Mouse (Mus musculus) cortical plate, adult 2 months (tissue): ENCODE data around the gene Wdr62. TPM values are rescaled to one million over a fixed set of nuclear protein-coding genes. Genes with fewer than 3 reads are reported as not detected.
A peak's percentile ranks its signal among the peaks of the same experiment; 100 is the strongest.
"Not testable (repeated sequence)": the region's sequence is repeated elsewhere in the genome, so short reads cannot be mapped to it uniquely, and the experiment has no call there.

Experiments used
- H3K27ac ChIP-seq: fragments of 200-500 bp; 2 replicates; pipeline ENCODE4 v1.5.1; 2012; ENCODE audit warnings: low read length, control low read depth, inconsistent platforms; ENCODE audit not compliant: insufficient read depth
- H3K4me1 ChIP-seq: fragments of 200-500 bp; 2 replicates; pipeline ENCODE4 v1.6.1; 2011; ENCODE audit warnings: low read length; ENCODE audit not compliant: control insufficient read depth, insufficient read depth
- H3K4me3 ChIP-seq: fragments of 200-500 bp; 2 replicates; pipeline ENCODE4 v1.5.1; 2011; ENCODE audit warnings: mild to moderate bottlenecking, low read length, control low read depth; ENCODE audit not compliant: insufficient read depth
- CTCF ChIP-seq: fragments of 200-500 bp; IDR thresholded peaks from 2 replicates; pipeline ENCODE4 v1.5.1; 2011; ENCODE audit warnings: mild to moderate bottlenecking, control low read depth, low read length; ENCODE audit not compliant: insufficient read depth; ENCODE audit errors: extremely low read depth
- POLR2A ChIP-seq: fragments of 200-500 bp; IDR thresholded peaks from 2 replicates; pipeline ENCODE4 v1.6.1; 2011; ENCODE audit warnings: mild to moderate bottlenecking, low read length, control low read depth; ENCODE audit not compliant: insufficient read depth; ENCODE audit errors: extremely low read depth
- polyA plus RNA-seq: library from polyadenylated mRNA; depleted of rRNA; stranded (reverse); fragments of >200 nt; gene quantifications from 2 replicates; pipeline ENCODE4 v1.2.3, GENCODE M21; 2012

Gene Wdr62
- polyA plus RNA-seq, 1 experiment: 3.2 TPM

GRCm38 (mm10) chr7:30216723-30217151 lies 63.5 kb downstream of the Wdr62 start:
- Histone ChIP-seq H3K4me3 (no peak overlapping the region; the same call in 1 of the 2 replicates), H3K27ac (no peak overlapping the region), H3K4me1 (peaks cover 3% of the 10 kb centered on the region; the same call in 1 of the 2 replicates)
- TF ChIP-seq POLR2A: 0 out of 2 replicates have a peak, but pooled peaks have one; percentile 18
- TF ChIP-seq CTCF: peak; percentile 72

DNA sequence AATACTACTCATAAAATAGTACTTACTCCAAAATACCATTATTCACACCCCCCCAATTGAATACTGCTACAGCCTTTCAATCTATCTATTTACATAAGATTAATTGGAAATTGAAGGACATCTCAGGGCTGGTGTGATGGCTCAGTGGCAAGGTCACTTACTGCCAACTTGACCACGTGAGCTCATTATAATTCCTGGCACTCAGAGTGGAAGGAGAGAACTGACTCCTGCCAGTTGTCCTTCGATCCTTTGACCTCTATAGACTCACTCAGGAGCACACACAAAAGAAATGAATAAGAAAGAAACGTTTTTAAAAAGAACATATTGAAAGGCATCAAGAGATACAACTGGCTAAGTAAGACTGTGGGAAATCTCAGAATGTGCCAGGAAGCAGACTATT lies 64.3 kb downstream of the Wdr62 start:
- Histone ChIP-seq H3K27ac (no peak overlapping the region), H3K4me1 (peaks cover 3% of the 10 kb centered on the region; the same call in 1 of the 2 replicates), H3K4me3 (no peak overlapping the region)
- TF ChIP-seq POLR2A (no peak), CTCF (no peak)

DNA sequence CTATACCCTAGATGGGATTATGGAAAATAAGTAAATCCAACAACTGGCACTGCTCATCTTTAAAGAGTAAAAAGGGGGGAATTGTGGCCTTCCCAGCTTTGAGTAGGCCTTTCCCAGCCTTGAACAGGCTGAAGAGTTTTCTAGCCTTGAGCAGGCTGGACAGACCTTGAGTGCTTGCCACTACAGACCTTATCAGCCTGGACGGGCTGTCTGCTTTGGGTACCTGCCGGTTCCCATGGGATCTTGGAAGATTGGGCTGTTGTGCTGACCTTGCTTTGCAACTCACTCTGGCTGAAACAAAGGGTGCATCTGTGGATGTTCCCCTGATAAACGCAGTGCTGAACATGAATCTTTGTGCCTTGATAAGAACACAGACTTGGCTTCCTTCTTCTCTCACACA lies 66.3 kb downstream of the Wdr62 start:
- H3K27ac ChIP-seq: no peak overlapping the region

GRCm38 (mm10) chr7:30211025-30211424 lies 69.2 kb downstream of the Wdr62 start:
- Histone ChIP-seq H3K4me1 (no peaks in the 10 kb centered on the region), H3K27ac (no peak overlapping the region), H3K4me3 (no peak overlapping the region)
- TF ChIP-seq CTCF (no peak), POLR2A (no peak)

More for the DNA sequence above, 66.3 kb downstream of the Wdr62 start:
- no peaks in the 10 kb centered on the region for H3K4me1 ChIP-seq
- no peak overlapping the region for H3K4me3 ChIP-seq
- TF ChIP-seq POLR2A (no peak), CTCF (no peak)

GRCm38 (mm10) chr7:30206364-30206763 lies 73.9 kb downstream of the Wdr62 start:
- H3K27ac ChIP-seq, H3K4me3 ChIP-seq, H3K4me1 ChIP-seq: not testable (repeated sequence)

GRCm38 (mm10) chr7:30205383-30205782 lies 74.8 kb downstream of the Wdr62 start:
- no peaks in the 10 kb centered on the region for H3K4me1 ChIP-seq
- no peak overlapping the region for H3K4me3 ChIP-seq
- no peak overlapping the region for H3K27ac ChIP-seq
- peak; percentile 74 for TF ChIP-seq CTCF
- no peak for TF ChIP-seq POLR2A

DNA sequence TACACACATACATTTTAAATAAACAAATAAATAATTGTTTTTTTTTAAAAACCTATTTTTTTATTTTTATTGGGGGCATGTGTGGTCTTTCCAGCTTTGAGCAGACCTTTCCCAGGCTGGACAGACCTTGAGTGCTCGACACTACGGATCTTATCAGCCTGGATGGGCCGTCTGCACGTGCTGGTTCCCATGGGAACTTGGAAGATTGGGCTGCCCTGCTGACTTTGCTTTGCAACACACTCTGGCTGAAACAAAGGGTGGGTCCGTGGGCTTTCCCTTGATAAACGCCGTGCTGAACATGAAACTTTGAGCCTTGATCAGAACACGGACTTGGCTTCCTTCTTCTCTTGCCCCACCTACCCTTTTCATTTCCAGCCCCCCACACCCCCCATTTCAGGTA lies 75.8 kb downstream of the Wdr62 start:
- H3K4me3 ChIP-seq: no peak overlapping the region
- no peak overlapping the region for H3K27ac ChIP-seq
- TF ChIP-seq POLR2A (no peak), CTCF (no peak)

GRCm38 (mm10) chr7:30202895-30203690 lies 77.1 kb downstream of the Wdr62 start:
- H3K27ac ChIP-seq: no peak overlapping the region
- H3K4me1 ChIP-seq: no peaks in the 10 kb centered on the region
- no peak overlapping the region for H3K4me3 ChIP-seq
- TF ChIP-seq CTCF: no peak
- no peak for TF ChIP-seq POLR2A

More for the DNA sequence above, 75.8 kb downstream of the Wdr62 start:
- no peaks in the 10 kb centered on the region for H3K4me1 ChIP-seq

GRCm38 (mm10) chr7:30200661-30201060 lies 79.6 kb downstream of the Wdr62 start:
- H3K4me3 ChIP-seq, H3K4me1 ChIP-seq, H3K27ac ChIP-seq: not testable (repeated sequence)

DNA sequence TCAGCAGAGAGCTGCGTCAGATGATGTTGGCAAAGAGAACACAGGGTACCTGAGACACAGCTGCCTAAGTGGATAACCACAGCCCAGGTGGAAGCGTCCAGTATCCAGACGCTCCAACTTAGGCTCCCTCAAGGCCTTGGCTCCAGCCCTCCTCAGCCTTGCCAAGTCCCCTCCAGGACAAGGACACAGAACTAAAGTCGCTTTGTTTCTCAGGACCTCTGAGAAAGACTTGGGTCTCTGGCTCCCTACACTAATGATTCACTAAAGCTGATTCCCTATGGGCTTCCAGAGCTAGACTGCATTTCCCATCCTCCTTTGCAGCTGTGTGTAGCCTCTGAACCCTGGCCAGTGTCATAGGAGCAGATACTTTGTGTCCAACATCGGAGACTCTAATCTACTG lies 80.0 kb downstream of the Wdr62 start:
- H3K27ac ChIP-seq: no peak overlapping the region
- TF ChIP-seq POLR2A (no peak), CTCF (no peak)
- H3K4me1 ChIP-seq: no peaks in the 10 kb centered on the region
- no peak overlapping the region for H3K4me3 ChIP-seq
